Mouse (Mus musculus): ENCODE data around the gene Fam161a. TPM values are rescaled to one million over a fixed set of nuclear protein-coding genes. Genes with fewer than 3 reads are reported as not detected.

Fam161a gene
- polyA plus RNA-seq, 1 experiment from 2014 or later = 4.7 TPM

GRCm38 (mm10) chr11:22978215-22978614, 29.1 kb upstream of the Fam161a start:
- WGBS = 94% methylated on average over 3 of the region's 3 CpGs

GRCm38 (mm10) chr11:22978711-22979110, 28.6 kb upstream of the Fam161a start:
- H3K4me1 ChIP-seq = peaks cover 16% of the 10 kb centered on the region
- 75% methylated on average over 1 of the region's 1 CpGs for WGBS
- H3K9ac ChIP-seq = no peak overlapping the region
- H3K27ac ChIP-seq = no peak overlapping the region
- H3K4me2 ChIP-seq (replicated peaks) = no peak overlapping the region
- H3K9me3 ChIP-seq = peaks cover 5% of the 10 kb centered on the region; the same call in 1 of the 2 replicates
- H3K27me3 ChIP-seq = no peaks in the 10 kb centered on the region
- peaks cover 21% of the 10 kb centered on the region for H3K36me3 ChIP-seq
- H3K4me3 ChIP-seq = no peak overlapping the region
- ATAC-seq (ENCODE audit: insufficient number of reproducible peaks, insufficient read depth, low FRiP score, low TSS enrichment) = no peak

More at GRCm38 (mm10) chr11:22978215-22978614, 29.1 kb upstream of the Fam161a start:
- H3K9me3 ChIP-seq = peaks cover 9% of the 10 kb centered on the region; the same call in 1 of the 2 replicates
- no peak overlapping the region for H3K4me2 ChIP-seq (replicated peaks)
- peaks cover 16% of the 10 kb centered on the region for H3K4me1 ChIP-seq
- H3K36me3 ChIP-seq = peaks cover 25% of the 10 kb centered on the region
- H3K27ac ChIP-seq = no peak overlapping the region
- no peaks in the 10 kb centered on the region for H3K27me3 ChIP-seq
- ATAC-seq (ENCODE audit: insufficient number of reproducible peaks, insufficient read depth, low FRiP score, low TSS enrichment) = no peak
- H3K9ac ChIP-seq = no peak overlapping the region
- no peak overlapping the region for H3K4me3 ChIP-seq

GRCm38 (mm10) chr11:22979221-22979620, 28.1 kb upstream of the Fam161a start:
- Histone ChIP-seq H3K9ac (no peak overlapping the region), H3K4me1 (peaks cover 12% of the 10 kb centered on the region), H3K27me3 (no peaks in the 10 kb centered on the region), H3K4me2 (replicated peaks) (no peak overlapping the region), H3K36me3 (peaks cover 16% of the 10 kb centered on the region), H3K4me3 (no peak overlapping the region), H3K27ac (no peak overlapping the region), H3K9me3 (no peaks in the 10 kb centered on the region)
- ATAC-seq (ENCODE audit: insufficient number of reproducible peaks, insufficient read depth, low FRiP score, low TSS enrichment) = no peak
- 87% methylated on average over 1 of the region's 1 CpGs for WGBS

DNA sequence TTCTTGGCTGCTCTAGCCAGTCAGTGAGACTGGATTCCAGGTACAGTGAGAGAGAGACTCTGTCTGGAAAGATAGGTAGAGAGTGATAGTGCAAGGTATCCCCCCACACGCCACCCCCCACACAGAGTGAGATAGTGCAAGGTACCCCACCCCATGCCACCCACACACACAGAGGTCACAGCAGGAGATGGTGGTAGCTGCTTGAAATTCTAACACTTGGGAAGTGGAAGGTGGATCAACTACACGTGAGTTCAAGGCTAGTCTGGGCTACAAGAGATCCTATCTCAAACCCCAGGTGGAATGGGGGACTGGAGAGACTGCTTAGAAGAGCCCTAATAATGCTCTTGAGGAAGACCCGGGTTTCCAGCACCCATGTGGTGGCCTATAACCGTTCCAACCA, 26.3 kb upstream of the Fam161a start:
- no peak for ATAC-seq (ENCODE audit: insufficient number of reproducible peaks, insufficient read depth, low FRiP score, low TSS enrichment)
- Histone ChIP-seq H3K4me3 (peak overlapping the region; percentile 47), H3K4me2 (replicated peaks) (peak overlapping the region; percentile 80), H3K9ac (peak overlapping the region; percentile 74), H3K36me3 (peaks cover 16% of the 10 kb centered on the region), H3K4me1 (peaks cover 6% of the 10 kb centered on the region), H3K9me3 (no peaks in the 10 kb centered on the region), H3K27ac (no peak overlapping the region), H3K27me3 (no peaks in the 10 kb centered on the region)
- 47% methylated on average over 4 of the region's 4 CpGs for WGBS

- Histone ChIP-seq H3K9me3 (no peaks in the 10 kb centered on the region), H3K9ac (peak overlapping the region; percentile 74), H3K4me3 (peak overlapping the region; percentile 47), H3K27ac (peak overlapping the region; percentile 91), H3K36me3 (peaks cover 16% of the 10 kb centered on the region), H3K4me1 (peaks cover 6% of the 10 kb centered on the region), H3K27me3 (no peaks in the 10 kb centered on the region), H3K4me2 (replicated peaks) (peak overlapping the region; percentile 80)
- ATAC-seq (ENCODE audit: insufficient number of reproducible peaks, insufficient read depth, low FRiP score, low TSS enrichment) = peak; percentile 24
- 6% methylated on average over 12 of the region's 12 CpGs for WGBS
Measured at GRCm38 (mm10) chr11:22981543-22981950, 25.8 kb upstream of the Fam161a start.

DNA sequence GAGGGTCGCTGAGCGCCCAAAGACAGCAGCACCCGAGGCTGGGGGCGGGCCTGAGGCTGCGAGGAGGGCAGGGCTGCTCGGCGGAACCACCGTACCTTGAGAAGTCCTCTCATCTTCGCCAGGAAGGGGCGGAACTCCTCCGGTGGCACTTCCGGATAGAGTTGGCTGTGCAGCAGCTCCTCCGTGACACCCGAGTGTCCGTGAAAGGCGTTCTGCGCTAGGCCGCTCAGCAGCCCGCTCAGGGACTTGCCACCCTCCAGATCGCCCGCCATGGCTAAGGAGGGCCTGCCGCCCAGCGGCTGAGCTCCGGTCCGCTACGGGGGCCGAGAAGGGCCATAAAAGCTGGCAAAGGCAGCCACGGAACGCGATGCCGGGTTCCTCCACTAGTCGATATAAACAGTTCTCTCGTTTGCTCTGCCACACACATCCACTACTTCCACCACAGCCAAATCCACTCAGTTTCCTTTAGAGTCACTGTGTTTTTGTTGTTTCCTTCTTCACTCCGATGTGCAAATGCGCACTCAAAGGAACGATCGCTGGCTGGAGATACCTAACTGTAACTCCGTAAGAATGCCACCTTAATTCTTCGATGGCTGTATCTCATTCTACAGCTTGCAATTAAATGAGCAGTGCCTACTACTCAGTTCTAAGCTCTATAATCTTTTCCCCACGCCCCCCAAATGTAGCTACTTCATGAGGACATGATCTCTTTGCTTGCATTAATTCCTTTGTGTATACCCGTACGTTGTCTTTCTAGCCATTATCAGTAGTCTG, 25.2 kb upstream of the Fam161a start, which contains the start of the genes Gm28048 and Commd1:
Gm28048 (minus strand) TSS at position 107 of the 774 bp plus-strand sequence.
Commd1 (minus strand) TSS at position 399 of the 774 bp plus-strand sequence.
- Histone ChIP-seq H3K4me2 (replicated peaks) (peak within 1 kb of the TSS; percentile 80), H3K27me3 (no peaks in the 10 kb centered on the region), H3K27ac (peak within 1 kb of the TSS; percentile 91), H3K9me3 (no peaks in the 10 kb centered on the region), H3K4me1 (peaks cover 6% of the 10 kb centered on the region), H3K36me3 (peaks cover 12% of the 10 kb centered on the region), H3K9ac (peak within 1 kb of the TSS; percentile 74), H3K4me3 (peak within 1 kb of the TSS; percentile 47)
- 4% methylated on average over 42 of the region's 42 CpGs for WGBS
- peak; percentile 91 for ATAC-seq (ENCODE audit: insufficient number of reproducible peaks, insufficient read depth, low FRiP score, low TSS enrichment)

- no peak overlapping the region for H3K9ac ChIP-seq
- no peaks in the 10 kb centered on the region for H3K9me3 ChIP-seq
- 71% methylated on average over 6 of the region's 6 CpGs for WGBS
- no peaks in the 10 kb centered on the region for H3K27me3 ChIP-seq
- no peak for ATAC-seq (ENCODE audit: insufficient number of reproducible peaks, insufficient read depth, low FRiP score, low TSS enrichment)
- H3K27ac ChIP-seq = no peak overlapping the region
- H3K4me3 ChIP-seq = no peak overlapping the region
- peak overlapping the region; percentile 80; the same call in 1 of the 2 replicates for H3K4me2 ChIP-seq (replicated peaks)
- H3K4me1 ChIP-seq = peaks cover 6% of the 10 kb centered on the region
- peaks cover 6% of the 10 kb centered on the region for H3K36me3 ChIP-seq
Measured at GRCm38 (mm10) chr11:22982846-22983245, 24.5 kb upstream of the Fam161a start.

DNA sequence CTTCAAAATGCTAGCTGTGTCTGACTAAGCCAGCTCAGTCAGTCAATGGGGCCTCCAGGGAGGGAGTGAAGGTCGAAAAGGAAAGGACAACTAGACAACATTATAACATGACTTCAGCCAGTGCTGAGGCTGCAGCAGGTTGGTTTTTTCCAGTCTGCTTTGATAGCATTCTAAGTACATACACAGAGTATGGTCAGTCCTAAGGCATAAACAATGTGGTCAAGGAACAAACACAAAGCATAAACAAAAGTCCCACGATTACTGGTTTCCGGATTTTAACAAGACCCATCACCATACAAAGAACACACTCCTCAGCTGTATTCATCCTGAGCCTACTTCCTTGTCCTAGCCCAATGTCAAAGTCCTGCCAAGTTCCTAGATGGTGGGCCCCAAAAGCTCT, 21.8 kb upstream of the Fam161a start:
- H3K4me1 ChIP-seq = peaks cover 6% of the 10 kb centered on the region
- no peak overlapping the region for H3K4me3 ChIP-seq
- WGBS = 80% methylated on average over 3 of the region's 3 CpGs
- no peak overlapping the region for H3K9ac ChIP-seq
- no peaks in the 10 kb centered on the region for H3K27me3 ChIP-seq
- no peak overlapping the region for H3K27ac ChIP-seq
- H3K4me2 ChIP-seq (replicated peaks) = no peak overlapping the region
- ATAC-seq (ENCODE audit: insufficient number of reproducible peaks, insufficient read depth, low FRiP score, low TSS enrichment) = no peak
- H3K36me3 ChIP-seq = no peaks in the 10 kb centered on the region
- H3K9me3 ChIP-seq = no peaks in the 10 kb centered on the region

GRCm38 (mm10) chr11:22987357-22987756, 20.0 kb upstream of the Fam161a start:
- Histone ChIP-seq H3K27me3 (no peaks in the 10 kb centered on the region), H3K27ac (no peak overlapping the region), H3K4me1 (peaks cover 10% of the 10 kb centered on the region), H3K36me3 (no peaks in the 10 kb centered on the region), H3K4me3 (no peak overlapping the region), H3K4me2 (replicated peaks) (no peak overlapping the region), H3K9me3 (no peaks in the 10 kb centered on the region), H3K9ac (no peak overlapping the region)
- WGBS = 48% methylated on average over 2 of the region's 2 CpGs
- no peak for ATAC-seq (ENCODE audit: insufficient number of reproducible peaks, insufficient read depth, low FRiP score, low TSS enrichment)

DNA sequence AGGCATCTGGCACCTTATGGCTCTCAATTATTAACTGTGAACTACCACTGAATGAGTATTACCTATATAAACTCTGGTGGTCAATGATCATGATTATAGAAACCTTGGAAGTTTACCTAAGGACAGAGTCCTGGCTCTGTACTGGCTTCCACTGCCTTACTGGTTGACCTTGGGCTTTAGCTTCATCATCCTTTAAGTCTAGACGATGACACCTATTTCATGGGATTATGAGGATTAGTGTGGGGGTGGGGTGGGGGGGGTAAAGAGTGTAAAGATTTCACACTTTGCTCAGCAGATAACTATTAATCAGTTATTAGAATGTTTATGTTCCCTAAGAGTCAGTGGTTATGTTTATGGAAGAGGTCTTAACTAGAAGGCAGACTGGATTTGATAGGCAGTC, 17.5 kb upstream of the Fam161a start:
- no peak for ATAC-seq (ENCODE audit: insufficient number of reproducible peaks, insufficient read depth, low FRiP score, low TSS enrichment)
- peak overlapping the region; percentile 95 for H3K4me3 ChIP-seq
- 48% methylated on average over 1 of the region's 1 CpGs for WGBS
- peaks cover 9% of the 10 kb centered on the region for H3K36me3 ChIP-seq
- H3K27me3 ChIP-seq = no peaks in the 10 kb centered on the region
- H3K4me2 ChIP-seq (replicated peaks) = peak overlapping the region; percentile 97
- peaks cover 11% of the 10 kb centered on the region for H3K4me1 ChIP-seq
- H3K9me3 ChIP-seq = no peaks in the 10 kb centered on the region
- peak overlapping the region; percentile 84; the same call in 1 of the 2 replicates for H3K9ac ChIP-seq
- H3K27ac ChIP-seq = peak overlapping the region; percentile 96; the same call in 1 of the 2 replicates

GRCm38 (mm10) chr11:22990393-22991126, 16.8 kb upstream of the Fam161a start, which contains the start of gene Cct4:
TSS of gene Cct4 (plus strand) at chr11:22990519.
- ATAC-seq (ENCODE audit: insufficient number of reproducible peaks, insufficient read depth, low FRiP score, low TSS enrichment) = peak; percentile 94
- under 1% methylated on average over 66 of the region's 66 CpGs for WGBS

More at GRCm38 (mm10) chr11:22990393-22991126, 16.8 kb upstream of the Fam161a start, which contains the start of gene Cct4:
- peak within 1 kb of the TSS; percentile 95 for H3K4me3 ChIP-seq
- H3K4me1 ChIP-seq = peaks cover 11% of the 10 kb centered on the region
- H3K36me3 ChIP-seq = peaks cover 17% of the 10 kb centered on the region
- peak within 1 kb of the TSS; percentile 96 for H3K27ac ChIP-seq
- H3K27me3 ChIP-seq = no peaks in the 10 kb centered on the region
- H3K4me2 ChIP-seq (replicated peaks) = peak within 1 kb of the TSS; percentile 97
- no peaks in the 10 kb centered on the region for H3K9me3 ChIP-seq
- H3K9ac ChIP-seq = peak within 1 kb of the TSS; percentile 84

All from embryonic facial prominence, embryonic 12.5 days (tissue).